Mouse (Mus musculus) forebrain, embryonic 16.5 days (tissue): Measurements from ENCODE around the gene Scgb1c1. TPM values are rescaled to one million over a fixed set of nuclear protein-coding genes. Genes with fewer than 3 reads are reported as not detected.

ENCODE experiments used
- ATAC-seq: fragments of 200-750 bp; cut with Nextera tagmentation; 2 replicates; pipeline ENCODE4 v1.8.0; 2017; ENCODE audit warnings: mild to moderate bottlenecking, moderate library complexity
- H3K27ac ChIP-seq: fragments of 300-500 bp; sonication (generic); 2 replicates; pipeline ENCODE4 v1.5.1; 2014; ENCODE audit warnings: low read length, control low read depth
- H3K27me3 ChIP-seq: fragments of 300-500 bp; sonication (generic); replicated peaks from 2 replicates; pipeline ENCODE4 v1.6.1; 2014; ENCODE audit warnings: low read length; ENCODE audit not compliant: control insufficient read depth, insufficient read depth
- H3K36me3 ChIP-seq: fragments of 300-500 bp; sonication (generic); 2 replicates; pipeline ENCODE4 v1.6.1; 2014; ENCODE audit not compliant: control insufficient read depth, insufficient read depth
- H3K4me1 ChIP-seq: fragments of 300-500 bp; sonication (generic); replicated peaks from 2 replicates; pipeline ENCODE4 v1.6.1; 2014; ENCODE audit warnings: low read length; ENCODE audit not compliant: control insufficient read depth, insufficient read depth
- H3K4me2 ChIP-seq: fragments of 300-500 bp; sonication (generic); 2 replicates; pipeline ENCODE4 v1.6.1; 2014; ENCODE audit warnings: mild to moderate bottlenecking, low read length, control low read depth
- H3K4me3 ChIP-seq: fragments of 300-500 bp; sonication (generic); replicated peaks from 2 replicates; pipeline ENCODE4 v1.5.1; 2014; ENCODE audit warnings: mild to moderate bottlenecking, low read length, control low read depth
- H3K9ac ChIP-seq: fragments of 300-500 bp; sonication (generic); replicated peaks from 2 replicates; pipeline ENCODE4 v1.6.1; 2014; ENCODE audit warnings: low read depth, low read length, control low read depth
- H3K9me3 ChIP-seq: fragments of 300-500 bp; sonication (generic); 2 replicates; pipeline ENCODE4 v1.6.1; 2016; ENCODE audit warnings: low read length; ENCODE audit not compliant: control insufficient read depth
- WGBS: fragments of 180-500 bp; shearing (Covaris S2); extraction: QIAGEN DNeasy Blood & Tissue Kit; methylation state at CpG from one replicate; pipeline ENCODE4 v1.1.7; 2014; 5-methylcytosine and 5-hydroxymethylcytosine counted together
- polyA plus RNA-seq: library from polyadenylated mRNA; unstranded; fragments of >200 nt; fragmentation: Nextera tagmentation; extraction: Ambion mirVana; gene quantifications from 2 replicates; pipeline ENCODE4 v1.2.1, GENCODE M21; 2015

The Scgb1c1 gene
- polyA plus RNA-seq, 1 experiment from 2014 or later: not detected

DNA sequence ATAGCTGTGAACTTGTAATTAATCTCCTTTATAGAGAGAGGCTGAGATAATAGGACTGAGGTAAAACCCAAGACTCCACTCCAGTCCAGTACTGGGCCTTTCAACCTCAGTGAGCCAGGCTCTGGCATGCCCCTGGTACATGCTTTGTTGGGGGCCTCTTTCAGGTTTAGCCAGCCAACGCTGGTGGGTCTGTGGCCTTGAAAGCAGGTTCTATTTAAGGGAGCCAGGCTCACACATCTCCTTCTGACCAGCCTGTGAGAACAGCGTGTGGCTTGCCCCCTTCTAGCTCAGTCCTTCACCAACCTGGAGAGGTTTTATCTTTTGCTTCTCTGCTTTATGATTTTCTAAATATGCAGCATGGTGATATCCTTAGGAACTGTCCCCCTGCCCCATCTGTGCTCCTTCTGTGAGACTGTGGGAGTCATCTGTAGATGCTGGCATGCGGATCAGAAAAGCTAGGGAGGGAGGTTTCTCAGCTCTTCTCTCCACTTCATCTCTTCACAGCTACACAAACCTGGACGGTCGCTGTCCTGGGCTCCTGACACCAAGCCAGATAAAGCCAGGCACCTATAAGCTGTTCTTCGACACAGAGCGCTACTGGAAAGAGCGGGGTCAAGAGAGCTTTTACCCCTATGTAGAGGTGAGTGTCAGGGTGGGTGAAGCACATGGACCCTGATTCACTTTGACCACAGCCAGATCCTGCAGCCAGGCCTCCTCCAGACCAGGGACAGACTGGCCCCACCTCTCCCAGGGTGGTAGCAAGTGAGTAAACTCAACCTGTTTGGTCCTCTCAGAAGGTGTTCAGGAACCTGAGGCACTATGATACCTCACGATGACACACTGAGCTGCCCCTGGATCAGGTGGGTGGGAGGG lies 8.9 kb upstream of the Scgb1c1 start:
- Histone ChIP-seq H3K27me3 (no peaks in the 10 kb centered on the region; the same call in 1 of the 2 replicates), H3K4me3 (no peak overlapping the region), H3K9ac (no peak overlapping the region), H3K4me1 (no peaks in the 10 kb centered on the region), H3K4me2 (no peak overlapping the region), H3K9me3 (no peaks in the 10 kb centered on the region), H3K36me3 (no peaks in the 10 kb centered on the region), H3K27ac (no peak overlapping the region)
- ATAC-seq: no peak
- WGBS: 75% methylated on average over 9 of the region's 9 CpGs

- H3K36me3 ChIP-seq: no peaks in the 10 kb centered on the region
- ATAC-seq: no peak
- no peaks in the 10 kb centered on the region; the same call in 1 of the 2 replicates for H3K27me3 ChIP-seq
- no peak overlapping the region for H3K4me2 ChIP-seq
- H3K27ac ChIP-seq: no peak overlapping the region
- no peaks in the 10 kb centered on the region for H3K9me3 ChIP-seq
- no peak overlapping the region for H3K9ac ChIP-seq
- WGBS: 63% methylated on average over 5 of the region's 5 CpGs
- H3K4me3 ChIP-seq: no peak overlapping the region
- no peaks in the 10 kb centered on the region for H3K4me1 ChIP-seq
Measured at GRCm38 (mm10) chr7:140839556-140839955, 5.8 kb upstream of the Scgb1c1 start.

- H3K36me3 ChIP-seq: no peaks in the 10 kb centered on the region
- no peaks in the 10 kb centered on the region for H3K4me1 ChIP-seq
- H3K4me2 ChIP-seq: no peak overlapping the region
- H3K9me3 ChIP-seq: no peaks in the 10 kb centered on the region
- no peak overlapping the region for H3K9ac ChIP-seq
- WGBS: 38% methylated on average over 18 of the region's 19 CpGs
- ATAC-seq: no peak
- H3K4me3 ChIP-seq: no peak overlapping the region
- no peaks in the 10 kb centered on the region; the same call in 1 of the 2 replicates for H3K27me3 ChIP-seq
- H3K27ac ChIP-seq: no peak overlapping the region
Measured at GRCm38 (mm10) chr7:140840750-140841735, 4.3 kb upstream of the Scgb1c1 start.

DNA sequence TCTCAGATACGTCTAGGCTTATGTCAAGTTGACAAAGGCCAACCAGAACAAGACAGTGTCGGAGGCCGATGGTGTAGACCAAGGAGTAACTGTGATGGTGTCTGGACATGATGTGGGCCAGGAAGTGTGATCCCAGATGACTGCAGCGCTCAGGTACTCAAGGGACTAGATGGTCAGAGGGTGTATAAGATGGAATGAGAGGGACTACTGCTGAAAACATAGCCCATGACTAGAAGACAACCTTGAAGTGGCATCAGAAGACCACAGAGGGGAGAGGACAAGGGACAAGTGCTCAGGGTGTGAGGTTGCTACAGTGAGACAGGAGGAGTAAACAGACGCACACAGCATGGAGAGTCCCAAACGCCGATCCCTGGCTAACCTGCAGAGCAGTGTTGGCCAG lies 1.5 kb upstream of the Scgb1c1 start:
- no peaks in the 10 kb centered on the region; the same call in 1 of the 2 replicates for H3K27me3 ChIP-seq
- no peak for ATAC-seq
- no peak overlapping the region for H3K4me2 ChIP-seq
- H3K4me1 ChIP-seq: 0 out of 2 replicates have a peak, but pooled peaks cover 4% of the 10 kb centered on the region
- no peak overlapping the region for H3K27ac ChIP-seq
- H3K36me3 ChIP-seq: no peaks in the 10 kb centered on the region
- 76% methylated on average over 7 of the region's 7 CpGs for WGBS
- no peaks in the 10 kb centered on the region for H3K9me3 ChIP-seq
- no peak overlapping the region for H3K4me3 ChIP-seq
- H3K9ac ChIP-seq: no peak overlapping the region

DNA sequence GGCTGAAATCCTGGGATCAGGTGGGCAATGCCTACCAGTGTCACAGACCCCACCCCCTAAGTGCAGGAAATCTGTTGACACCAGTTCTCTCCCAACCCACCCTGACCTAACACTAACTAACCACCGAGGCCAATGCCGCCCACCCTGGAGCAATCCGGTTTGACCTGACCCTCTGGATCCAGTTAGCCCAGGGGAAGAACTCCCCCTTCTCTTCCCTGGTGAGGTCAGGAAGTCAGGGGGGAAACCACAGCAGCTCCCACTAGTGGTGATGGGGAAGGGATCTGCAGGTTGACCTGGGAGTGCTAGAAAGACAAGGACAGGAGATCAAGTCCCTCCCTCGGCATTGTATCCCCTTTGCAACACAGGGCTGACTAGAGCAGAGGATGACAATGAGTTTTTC lies 336 bp downstream of the Scgb1c1 start:
- Histone ChIP-seq H3K27ac (no peak overlapping the region), H3K9ac (no peak overlapping the region), H3K4me2 (no peak overlapping the region), H3K4me1 (0 out of 2 replicates have a peak, but pooled peaks cover 4% of the 10 kb centered on the region), H3K9me3 (no peaks in the 10 kb centered on the region), H3K27me3 (no peaks in the 10 kb centered on the region; the same call in 1 of the 2 replicates), H3K36me3 (no peaks in the 10 kb centered on the region), H3K4me3 (no peak overlapping the region)
- WGBS: 70% methylated on average over 4 of the region's 4 CpGs
- no peak for ATAC-seq

- H3K9ac ChIP-seq: no peak overlapping the region
- no peak overlapping the region for H3K4me2 ChIP-seq
- no peak overlapping the region for H3K4me3 ChIP-seq
- WGBS: 85% methylated on average over 10 of the region's 10 CpGs
- 0 out of 2 replicates have a peak, but pooled peaks cover 4% of the 10 kb centered on the region for H3K4me1 ChIP-seq
- H3K36me3 ChIP-seq: 0 out of 2 replicates have a peak, but pooled peaks cover 3% of the 10 kb centered on the region
- H3K27ac ChIP-seq: no peak overlapping the region
- no peaks in the 10 kb centered on the region for H3K9me3 ChIP-seq
- no peak for ATAC-seq
- H3K27me3 ChIP-seq: no peaks in the 10 kb centered on the region; the same call in 1 of the 2 replicates
Measured at GRCm38 (mm10) chr7:140846676-140847075, 1.3 kb downstream of the Scgb1c1 start.

DNA sequence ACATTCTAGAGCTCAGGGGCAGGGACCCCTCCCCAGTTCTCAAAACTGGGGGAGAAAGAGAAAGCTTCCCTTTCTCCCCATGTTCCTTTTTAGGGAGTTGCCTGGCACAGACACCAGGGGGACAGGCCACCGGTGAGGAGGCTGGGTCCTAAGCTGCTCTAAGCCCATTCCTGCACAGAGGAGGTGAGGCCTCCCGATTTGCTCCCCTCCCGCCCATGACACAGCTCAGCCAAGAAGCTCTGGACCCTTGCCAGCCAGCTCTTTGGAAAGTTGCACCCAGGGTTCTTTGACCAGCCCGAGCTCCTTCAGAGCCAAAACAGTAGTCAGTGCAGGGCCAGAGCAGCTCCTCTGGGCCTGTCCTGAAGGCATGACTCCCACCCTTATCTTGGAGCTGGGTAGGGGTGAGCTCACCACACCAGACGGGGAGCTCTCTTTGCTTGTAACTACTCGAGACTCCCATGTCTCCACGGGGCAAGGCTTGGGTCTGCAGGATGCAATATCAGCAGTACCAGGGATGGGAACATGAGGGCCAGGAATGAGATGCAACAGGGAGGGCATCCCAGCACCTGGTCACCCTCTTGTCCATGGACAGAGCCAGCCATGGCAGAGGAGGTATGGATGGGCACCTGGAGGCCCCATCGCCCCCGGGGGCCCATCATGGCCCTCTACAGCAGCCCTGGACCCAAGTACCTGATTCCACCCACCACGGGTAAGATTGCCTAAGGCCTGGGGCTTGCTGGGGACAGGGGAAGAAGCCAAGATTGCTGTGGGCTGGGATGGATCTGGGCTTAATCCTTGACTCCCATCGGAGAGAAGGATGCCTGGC lies 2.6 kb downstream of the Scgb1c1 start, which contains the start of gene Odf3:
Gene Odf3, plus strand, starts transcription at position 51 of the 826 bp plus-strand sequence.
- H3K27ac ChIP-seq: no peak within 1 kb of the TSS
- no peaks in the 10 kb centered on the region; the same call in 1 of the 2 replicates for H3K27me3 ChIP-seq
- H3K9me3 ChIP-seq: no peaks in the 10 kb centered on the region
- H3K4me1 ChIP-seq: 0 out of 2 replicates have a peak, but pooled peaks cover 4% of the 10 kb centered on the region
- WGBS: 55% methylated on average over 11 of the region's 11 CpGs
- H3K36me3 ChIP-seq: peaks cover 13% of the 10 kb centered on the region
- no peak within 1 kb of the TSS for H3K9ac ChIP-seq
- H3K4me3 ChIP-seq: no peak within 1 kb of the TSS
- no peak within 1 kb of the TSS for H3K4me2 ChIP-seq
- ATAC-seq: no peak

DNA sequence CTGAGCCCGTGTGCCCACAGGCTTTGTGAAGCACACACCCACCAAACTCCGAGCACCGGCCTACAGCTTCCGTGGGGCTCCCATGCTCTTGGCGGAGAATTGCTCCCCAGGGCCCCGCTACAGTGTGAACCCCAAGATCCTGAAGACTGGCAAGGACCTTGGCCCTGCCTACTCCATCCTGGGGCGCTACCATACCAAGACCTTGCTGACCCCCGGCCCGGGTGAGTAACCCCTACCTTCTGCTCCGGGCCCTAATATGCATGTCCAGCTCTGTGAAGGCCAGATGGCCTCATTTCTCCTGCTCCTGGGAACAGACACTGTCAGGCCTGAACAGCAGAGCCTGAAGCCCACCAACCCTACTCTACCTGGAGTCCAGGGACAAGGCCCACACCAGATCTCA lies 3.2 kb downstream of the Scgb1c1 start:
- 90% methylated on average over 10 of the region's 10 CpGs for WGBS
- no peak for ATAC-seq

More for the DNA sequence above, 3.2 kb downstream of the Scgb1c1 start:
- H3K4me2 ChIP-seq: no peak overlapping the region
- 0 out of 2 replicates have a peak, but pooled peaks cover 4% of the 10 kb centered on the region for H3K4me1 ChIP-seq
- no peaks in the 10 kb centered on the region for H3K27me3 ChIP-seq
- H3K9ac ChIP-seq: no peak overlapping the region
- no peaks in the 10 kb centered on the region for H3K9me3 ChIP-seq
- H3K27ac ChIP-seq: no peak overlapping the region
- H3K4me3 ChIP-seq: no peak overlapping the region
- H3K36me3 ChIP-seq: peaks cover 13% of the 10 kb centered on the region
